22 mouse cellular contexts compared by ENCODE assay signal in the genomic region with DNA sequence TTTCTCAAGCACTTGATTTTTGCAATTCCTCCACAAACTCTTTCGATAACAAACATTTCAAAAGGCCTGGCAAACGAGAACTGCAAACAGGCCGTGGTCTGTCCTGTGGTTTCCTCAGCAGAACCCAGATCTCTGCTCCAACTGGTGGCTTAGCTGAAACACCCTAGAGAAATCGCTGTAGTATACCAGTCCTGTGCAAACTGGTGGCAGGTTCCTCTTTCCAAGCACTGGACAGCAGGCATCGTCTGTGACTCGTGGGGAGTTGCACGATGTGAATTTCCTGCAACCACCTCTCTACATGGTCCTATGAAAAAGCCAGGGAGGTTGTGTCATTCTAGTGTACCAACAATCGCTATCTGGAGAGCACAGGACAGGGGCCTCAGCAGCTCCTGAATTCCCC. TPM values are rescaled to one million over a fixed set of nuclear protein-coding genes. Genes with fewer than 3 reads are reported as not detected.
A peak's percentile ranks its signal among the peaks of the same experiment; 100 is the strongest.
DNase-seq lines count a peak whose midpoint lies in the region; ATAC-seq lines count a peak whose summit lies in the region.
"Had no signal": no experiment of that assay in that cellular context is flagged by ENCODE, and none has a peak within 500 bp of the region (broad histone marks: within the 10 kb centered on the region; RNA-seq: fewer than 3 reads in every experiment).

No protein-coding gene starts in this region.

- H3K4me3 ChIP-seq in hindbrain, embryonic 13.5 days = no peak overlapping the region
- no peak overlapping the region for H3K4me3 ChIP-seq in hindbrain, embryonic 11.5 days (ENCODE audit: low read depth, low read length)
- H3K4me3 ChIP-seq in liver, embryonic 16.5 days (ENCODE audit: low read depth, low read length) = no peak overlapping the region
- H3K4me3 ChIP-seq: embryonic facial prominence, embryonic 15.5 days; forebrain, embryonic 12.5 days; heart, embryonic 12.5 days; intestine, embryonic 15.5 days; limb, embryonic 15.5 days had no signal

- no peak for ATAC-seq in hindbrain, embryonic 13.5 days (ENCODE audit: low FRiP score)
- no peak for ATAC-seq in hindbrain, embryonic 11.5 days (ENCODE audit: low FRiP score)
- ATAC-seq in liver, embryonic 16.5 days (ENCODE audit: low read depth) = peak; percentile 41
- ATAC-seq in megakaryocyte, adult 5-6 weeks (ENCODE audit: poor library complexity, severe bottlenecking) = peak; percentile 81
- ATAC-seq: intestine, embryonic 15.5 days had no signal

- H3K27me3 ChIP-seq in hindbrain, embryonic 13.5 days = no peaks in the 10 kb centered on the region
- no peaks in the 10 kb centered on the region for H3K27me3 ChIP-seq in hindbrain, embryonic 11.5 days (ENCODE audit: control insufficient read depth, insufficient read depth, low read length)
- H3K27me3 ChIP-seq in liver, embryonic 16.5 days (ENCODE audit: control insufficient read depth, insufficient read depth, low read depth, low read length) = no peaks in the 10 kb centered on the region
- H3K27me3 ChIP-seq: embryonic facial prominence, embryonic 15.5 days; forebrain, embryonic 12.5 days; intestine, embryonic 15.5 days; limb, embryonic 15.5 days had no signal

- H3K4me1 ChIP-seq in hindbrain, embryonic 13.5 days (replicated peaks) = peaks cover 29% of the 10 kb centered on the region
- H3K4me1 ChIP-seq in hindbrain, embryonic 11.5 days (replicated peaks; ENCODE audit: control insufficient read depth, insufficient read depth, low read length) = peaks cover 4% of the 10 kb centered on the region; the same call in 1 of the 2 replicates
- peaks cover 12% of the 10 kb centered on the region for H3K4me1 ChIP-seq in liver, embryonic 16.5 days (ENCODE audit: control insufficient read depth, low read depth, low read length)
- H3K4me1 ChIP-seq: embryonic facial prominence, embryonic 15.5 days; heart, embryonic 12.5 days; intestine, embryonic 15.5 days; limb, embryonic 15.5 days had no signal

- H3K36me3 ChIP-seq in hindbrain, embryonic 13.5 days = no peaks in the 10 kb centered on the region
- no peaks in the 10 kb centered on the region for H3K36me3 ChIP-seq in hindbrain, embryonic 11.5 days (ENCODE audit: control insufficient read depth, insufficient read depth, low read length)
- H3K36me3 ChIP-seq in liver, embryonic 16.5 days (ENCODE audit: control insufficient read depth, insufficient read depth) = no peaks in the 10 kb centered on the region
- H3K36me3 ChIP-seq: embryonic facial prominence, embryonic 15.5 days; forebrain, embryonic 12.5 days; heart, embryonic 12.5 days; intestine, embryonic 15.5 days; limb, embryonic 15.5 days had no signal

- no peak overlapping the region for H3K9ac ChIP-seq in hindbrain, embryonic 13.5 days
- H3K9ac ChIP-seq in hindbrain, embryonic 11.5 days (ENCODE audit: low read depth, low read length) = no peak overlapping the region
- no peak overlapping the region for H3K9ac ChIP-seq in liver, embryonic 16.5 days (ENCODE audit: low read depth, low read length)
- H3K9ac ChIP-seq: embryonic facial prominence, embryonic 15.5 days; forebrain, embryonic 12.5 days; heart, embryonic 12.5 days; intestine, embryonic 15.5 days; limb, embryonic 15.5 days had no signal

- no peak overlapping the region for H3K4me2 ChIP-seq in hindbrain, embryonic 13.5 days
- no peak overlapping the region for H3K4me2 ChIP-seq in hindbrain, embryonic 11.5 days (replicated peaks; ENCODE audit: low read depth, low read length)
- H3K4me2 ChIP-seq in liver, embryonic 16.5 days (ENCODE audit: low read depth, low read length) = no peak overlapping the region
- H3K4me2 ChIP-seq: embryonic facial prominence, embryonic 15.5 days; forebrain, embryonic 12.5 days; heart, embryonic 12.5 days; intestine, embryonic 15.5 days; limb, embryonic 15.5 days had no signal

- DNase-seq in hindbrain, embryonic 11.5 days (ENCODE audit: low spot score) = no peak
- peak; percentile 65 for DNase-seq in 416B (ENCODE audit: low read depth)
- DNase-seq in ovary, adult 18-20 months (ENCODE audit: low spot score) = no peak
- DNase-seq in adrenal gland, postnatal 4 days (ENCODE audit: low spot score in 2 of 2) = no peak
- no peak for DNase-seq in layer of hippocampus, adult 9-10 months (ENCODE audit: low spot score)
- DNase-seq: cerebellum, adult 11-12 months; heart, postnatal 4 days; right cerebral cortex, adult 18-20 months; thymus, postnatal 25 days had no signal

- 91% methylated on average over 8 of the region's 8 CpGs for WGBS in hindbrain, embryonic 13.5 days
- WGBS in hindbrain, embryonic 11.5 days = 94% methylated on average over 8 of the region's 8 CpGs
- WGBS in liver, embryonic 16.5 days (ENCODE audit: insufficient replicate concordance) = 20% methylated on average over 8 of the region's 8 CpGs

- H3K9me3 ChIP-seq in hindbrain, embryonic 13.5 days = no peaks in the 10 kb centered on the region
- H3K9me3 ChIP-seq in hindbrain, embryonic 11.5 days (ENCODE audit: control insufficient read depth, low read length) = no peaks in the 10 kb centered on the region
- H3K9me3 ChIP-seq in liver, embryonic 16.5 days (replicated peaks; ENCODE audit: control insufficient read depth, low read length) = no peaks in the 10 kb centered on the region
- H3K9me3 ChIP-seq: embryonic facial prominence, embryonic 15.5 days; forebrain, embryonic 12.5 days; heart, embryonic 12.5 days; intestine, embryonic 15.5 days; limb, embryonic 15.5 days had no signal

- H3K27ac ChIP-seq in hindbrain, embryonic 13.5 days = peak overlapping the region; percentile 90; the same call in 1 of the 2 replicates
- no peak overlapping the region for H3K27ac ChIP-seq in hindbrain, embryonic 11.5 days (ENCODE audit: low read depth, low read length)
- peak overlapping the region; percentile 43 for H3K27ac ChIP-seq in liver, embryonic 16.5 days (ENCODE audit: low read length)
- H3K27ac ChIP-seq: embryonic facial prominence, embryonic 15.5 days; forebrain, embryonic 12.5 days; intestine, embryonic 15.5 days; limb, embryonic 15.5 days; stomach, postnatal 0 days had no signal

RNA-seq across cellular contexts. Expression of a gene that starts 7.4 kb away (rescaled TPM):
- 0.19 TPM in 1 of 2 replicates, not detected in the other for polyA plus RNA-seq in hindbrain, embryonic 13.5 days (2015; fragmentation: Nextera tagmentation; extraction: Ambion mirVana)
- not detected in 2 replicates for polyA plus RNA-seq in hindbrain, embryonic 11.5 days (2014; fragmentation: Nextera tagmentation; extraction: Ambion mirVana)
- 66.0 and 66.9 TPM in 2 replicates for polyA plus RNA-seq in liver, embryonic 16.5 days (2015; fragmentation: Nextera tagmentation; extraction: Ambion mirVana)
- total RNA-seq in megakaryocyte, adult 5-6 weeks (2015) = 121 and 124 TPM in 2 replicates
- total RNA-seq in megakaryocyte, adult 5-6 weeks (2017) = 79.0 and 92.1 TPM in 2 replicates
- total RNA-seq in adrenal gland, postnatal 4 days (2021) = 1 to 10 TPM in 1 of 2 experiments, under 1 TPM in 1; 0.84 to 2.4 TPM
- total RNA-seq: gastrocnemius, postnatal 4 days; heart, postnatal 4 days; layer of hippocampus, adult 18-20 months; left cerebral cortex, postnatal 10 days had no signal
- polyA plus RNA-seq: cortical plate, adult 2 months had no signal

Comparison
In these comparisons a context has a peak if more than half of its experiments do, and no peak if none do; other contexts are left out.
1. ATAC-seq: peak in liver, embryonic 16.5 days (single experiment) and megakaryocyte, adult 5-6 weeks (single experiment); none in hindbrain, embryonic 13.5 days (single experiment) and hindbrain, embryonic 11.5 days (single experiment).
2. RNA of a gene that starts 7.4 kb away (polyA plus RNA-seq): 66.0 to 66.9 TPM in liver, embryonic 16.5 days; not detected in hindbrain, embryonic 11.5 days and 0.19 TPM in hindbrain, embryonic 13.5 days; every median in the first group is over 10 times any median in the second.